Mouse (Mus musculus) heart, adult 18-20 months (tissue): ENCODE measurements around the gene Icmt. TPM values are rescaled to one million over a fixed set of nuclear protein-coding genes. Genes with fewer than 3 reads are reported as not detected.

Source experiments
- DNase-seq, 2 experiments: peaks; one replicate each; pipeline ENCODE4 v3.0.0; 2021 to 2022; ENCODE audit warnings: mixed read lengths in 1 of 2
- long read RNA-seq, 2 experiments: library from polyadenylated mRNA; stranded (forward); transcript quantifications; one replicate each; pipeline ENCODE4 v2.0.0; 2021
- total RNA-seq, 2 experiments: library from RNA; stranded (reverse); gene quantifications; 2 replicates each; pipeline ENCODE4 v1.2.3; 2021

Gene Icmt
- 10 to 100 TPM; 25.7 to 32.2 TPM for total RNA-seq
- long read RNA-seq, experiment 1, full-length matches to known transcripts: 20 of 26 reads
- long read RNA-seq, experiment 1, partial matches to known transcripts: 6 of 26 reads
- long read RNA-seq, experiment 1, other reads (novel, unspliced or antisense): 0 of 26 reads
- long read RNA-seq, experiment 2, full-length matches to known transcripts: 10 of 15 reads
- long read RNA-seq, experiment 2, partial matches to known transcripts: 0 of 15 reads
- long read RNA-seq, experiment 2, other reads (novel, unspliced or antisense): 5 of 15 reads

GRCm38 (mm10) chr4:152296874-152297861 lies at the start of gene Icmt:
Gene Icmt, plus strand, starts transcription at chr4:152297227.
- peak; percentile 98 to 100 for DNase-seq

DNA sequence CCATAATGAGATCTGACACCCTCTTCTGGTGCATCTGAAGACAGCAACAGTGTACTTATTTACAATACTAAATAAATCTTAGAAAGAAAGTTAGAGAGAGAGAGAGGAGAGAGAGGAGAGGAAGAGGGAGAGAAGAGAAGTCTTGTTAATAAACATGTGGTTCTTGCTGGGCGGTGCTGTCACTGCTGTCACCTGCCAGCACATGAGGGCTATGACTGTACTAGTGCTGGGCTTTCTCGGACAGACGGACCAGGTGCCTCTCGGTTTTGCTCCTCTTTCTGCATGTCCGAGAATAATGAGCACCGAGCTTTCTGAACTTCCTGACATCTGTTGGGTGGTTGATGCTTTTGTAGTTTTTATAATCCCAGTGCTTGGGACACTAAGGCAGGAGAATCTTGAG lies 46.4 kb upstream of the Icmt start:
- DNase-seq: no peak

- no peak for DNase-seq
Measured at GRCm38 (mm10) chr4:152253183-152253759, 43.8 kb upstream of the Icmt start.

DNA sequence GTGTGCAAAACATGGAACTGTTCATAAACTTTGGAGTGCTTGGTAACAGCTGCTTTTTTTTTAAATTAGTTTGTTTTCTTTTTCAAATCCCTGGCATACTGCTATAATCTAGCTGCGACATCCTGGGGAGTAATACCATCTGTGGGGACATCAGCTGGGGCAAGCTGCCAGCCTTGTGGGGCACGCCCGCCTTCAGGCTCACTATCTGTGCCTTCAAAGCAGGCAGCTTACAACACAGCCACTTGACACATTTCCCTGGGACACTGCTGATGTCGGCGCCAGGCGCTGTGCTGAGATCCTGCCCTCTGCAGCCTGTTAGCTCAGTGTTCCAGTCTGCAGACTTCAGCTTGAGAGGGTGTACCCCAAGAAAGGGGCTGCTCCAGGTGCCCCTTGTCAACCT lies 40.0 kb upstream of the Icmt start:
- DNase-seq: peak; percentile 82 to 86

- DNase-seq: no peak
Measured at GRCm38 (mm10) chr4:152260451-152260850, 36.6 kb upstream of the Icmt start.

DNA sequence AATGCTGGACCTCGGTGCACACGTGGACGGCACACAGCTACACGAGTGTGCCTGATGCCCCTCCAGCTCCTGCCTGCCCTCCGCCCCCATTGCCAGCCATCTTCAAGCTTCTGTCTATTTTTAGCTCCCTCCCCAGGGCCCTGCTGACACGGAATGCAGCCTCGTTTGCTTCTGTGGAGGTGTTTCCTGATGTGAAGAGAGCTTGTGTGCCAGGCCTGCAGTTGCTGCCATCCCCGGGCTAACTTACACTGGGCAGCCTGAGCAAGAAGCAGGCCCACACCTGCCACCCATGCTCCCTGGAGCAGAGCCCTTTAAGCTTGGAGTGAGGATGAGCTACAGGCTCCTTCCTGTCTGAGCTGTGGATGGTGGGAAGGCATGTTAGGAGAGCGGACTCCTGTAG lies 34.8 kb upstream of the Icmt start:
- DNase-seq: peak; percentile 58 to 76

DNA sequence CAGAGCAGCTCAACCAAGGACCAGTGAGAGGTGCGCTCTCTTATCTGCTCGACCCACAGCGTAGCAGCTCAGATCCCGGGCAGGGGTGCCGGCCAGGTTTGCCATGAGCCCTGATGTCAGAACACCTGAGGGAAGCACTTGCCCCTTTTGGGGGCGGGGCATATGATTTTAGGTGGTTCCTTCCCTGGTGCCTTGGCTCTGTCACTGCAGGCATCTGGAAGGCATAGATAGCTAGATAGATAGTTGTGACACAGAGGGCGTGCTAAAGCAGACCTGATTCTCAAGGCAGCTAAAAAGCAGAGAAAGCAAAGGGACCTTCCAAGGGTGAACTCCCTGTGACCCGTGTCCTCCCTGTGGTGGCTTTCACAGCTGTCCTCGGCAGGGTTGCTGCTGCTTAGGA lies 33.9 kb upstream of the Icmt start:
- no peak for DNase-seq

- no peak for DNase-seq
Measured at GRCm38 (mm10) chr4:152263512-152264176, 33.4 kb upstream of the Icmt start.

GRCm38 (mm10) chr4:152264177-152264530 lies 32.9 kb upstream of the Icmt start:
- no peak for DNase-seq

GRCm38 (mm10) chr4:152264867-152265568 lies 32.0 kb upstream of the Icmt start:
- no peak for DNase-seq

DNA sequence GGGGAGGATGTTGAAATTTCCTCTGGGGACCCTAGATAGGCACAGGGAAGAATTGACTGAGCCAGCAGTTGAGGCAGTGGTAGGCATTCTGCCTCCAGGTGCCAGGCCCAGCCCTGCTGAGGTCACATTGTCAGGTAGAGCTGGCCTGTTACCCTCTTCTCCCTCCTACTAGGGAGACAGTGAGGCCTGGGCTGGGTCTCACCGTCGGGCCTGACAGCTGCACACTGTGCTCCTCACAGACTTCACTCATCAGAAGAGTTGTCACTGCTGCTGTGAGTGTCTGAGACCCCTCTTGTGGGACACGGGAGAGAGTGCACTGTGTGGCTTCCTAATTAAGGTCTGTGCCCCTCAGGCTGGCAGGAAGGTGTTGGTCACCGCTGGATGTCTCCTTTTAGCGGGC lies 31.2 kb upstream of the Icmt start:
- no peak for DNase-seq

DNA sequence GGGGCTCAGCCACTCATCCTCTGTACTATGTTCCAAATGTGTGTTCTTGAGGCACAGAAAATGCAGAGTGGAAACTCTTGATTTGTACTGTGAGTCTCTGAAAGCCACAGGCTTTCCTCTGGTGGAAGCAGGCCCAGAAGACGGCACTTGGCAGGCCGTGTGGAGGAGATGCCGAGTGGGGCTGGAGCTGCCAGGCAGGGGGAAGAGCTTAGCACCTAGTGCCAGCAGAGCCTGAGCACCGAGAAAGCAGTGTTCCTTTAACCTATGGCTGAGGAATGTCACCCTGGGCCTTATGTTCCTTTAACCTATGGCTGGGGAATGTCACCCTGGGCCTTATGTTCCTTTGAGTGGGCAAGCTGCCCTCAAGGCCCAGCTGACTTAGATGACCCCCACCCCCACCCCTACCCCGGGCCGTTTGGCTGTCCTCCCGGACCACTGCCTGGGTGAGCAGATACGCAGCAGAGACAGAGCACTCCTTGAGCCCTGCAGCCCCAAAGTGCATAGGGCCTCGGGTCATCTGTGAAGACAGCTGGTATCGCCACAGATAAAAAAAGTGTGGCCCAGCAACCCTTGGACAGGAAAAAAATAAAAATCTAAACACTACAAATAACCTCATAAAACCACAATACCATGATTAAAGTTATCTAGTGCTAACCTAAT lies 30.7 kb upstream of the Icmt start:
- DNase-seq: peak; percentile 66 to 73

GRCm38 (mm10) chr4:152267748-152268369 lies 29.2 kb upstream of the Icmt start:
- DNase-seq: peak; percentile 59 to 75

- DNase-seq: no peak
Measured at GRCm38 (mm10) chr4:152269967-152270366, 27.1 kb upstream of the Icmt start.

GRCm38 (mm10) chr4:152270599-152270998 lies 26.4 kb upstream of the Icmt start:
- peak in 1 of 2 experiments; percentile 45 for DNase-seq

DNA sequence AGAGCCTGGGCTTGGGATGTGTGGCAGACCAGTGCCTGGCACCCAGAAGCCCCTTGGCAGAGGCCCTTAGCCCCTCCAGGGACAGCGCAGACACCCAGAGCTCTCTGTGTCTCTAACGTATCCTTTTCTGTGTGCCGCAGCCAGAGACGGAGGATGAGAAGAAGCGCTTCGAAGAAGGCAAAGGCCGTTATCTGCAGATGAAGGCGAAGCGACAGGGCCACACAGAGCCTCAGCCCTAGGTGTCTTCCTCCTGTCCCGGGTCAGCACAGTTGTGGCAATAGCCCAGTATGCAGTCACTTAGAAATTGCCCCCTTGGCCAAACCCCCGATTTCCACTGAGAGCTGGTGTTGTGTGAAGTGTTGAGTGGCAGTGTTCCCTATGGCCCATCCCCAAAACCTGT lies 25.7 kb upstream of the Icmt start:
- DNase-seq: no peak

- DNase-seq: no peak
Measured at GRCm38 (mm10) chr4:152272006-152272405, 25.0 kb upstream of the Icmt start.

GRCm38 (mm10) chr4:152272449-152273049 lies 24.5 kb upstream of the Icmt start:
- DNase-seq: peak; percentile 86 to 92

- DNase-seq: peak in 1 of 2 experiments; percentile 46
Measured at GRCm38 (mm10) chr4:152273191-152273590, 23.8 kb upstream of the Icmt start.

- DNase-seq: peak; percentile 67 to 78
Measured at GRCm38 (mm10) chr4:152273621-152274236, 23.3 kb upstream of the Icmt start, which contains the start of gene Gpr153. Gene Gpr153, plus strand, starts transcription at chr4:152274232.
